Mouse (Mus musculus): ENCODE measurements at regions not wholly inside any gene's neighbourhood (a gene's known extent, or its start where the extent isn't known, plus 50 kb on each side); places are given as distances from the start of the nearest gene placed in this dataset.

GRCm38 (mm10) chrX:147616374-147616773 is 62.5 kb upstream of the Lrch2 start:
- no peak for DNase-seq

GRCm38 (mm10) chrX:147608660-147609059 is 54.8 kb upstream of the Lrch2 start:
- DNase-seq, result peak; percentile 48

All from lung, postnatal 14 days (tissue).